Mouse (Mus musculus) gastrocnemius, postnatal 10 days (tissue): ENCODE measurements around the gene Dlat. TPM values are rescaled to one million over a fixed set of nuclear protein-coding genes. Genes with fewer than 3 reads are reported as not detected.

Source experiments
- DNase-seq: peaks from one replicate; pipeline ENCODE4 v3.0.0; 2021; ENCODE audit warnings: mixed read lengths
- long read RNA-seq, 2 experiments: library from polyadenylated mRNA; stranded (forward); transcript quantifications; one replicate each; pipeline ENCODE4 v2.0.0; 2021
- total RNA-seq, 2 experiments: library from RNA; stranded (reverse); gene quantifications; 2 replicates each; pipeline ENCODE4 v1.2.3; 2021

The Dlat gene
- total RNA-seq: 100 to 1,000 TPM; 196 to 235 TPM
- long read RNA-seq, experiment 1, full-length matches to known transcripts: 580 of 606 reads
- long read RNA-seq, experiment 1, partial matches to known transcripts: 9 of 606 reads
- long read RNA-seq, experiment 1, other reads (novel, unspliced or antisense): 17 of 606 reads
- long read RNA-seq, experiment 2, full-length matches to known transcripts: 577 of 611 reads
- long read RNA-seq, experiment 2, partial matches to known transcripts: 12 of 611 reads
- long read RNA-seq, experiment 2, other reads (novel, unspliced or antisense): 22 of 611 reads

DNA sequence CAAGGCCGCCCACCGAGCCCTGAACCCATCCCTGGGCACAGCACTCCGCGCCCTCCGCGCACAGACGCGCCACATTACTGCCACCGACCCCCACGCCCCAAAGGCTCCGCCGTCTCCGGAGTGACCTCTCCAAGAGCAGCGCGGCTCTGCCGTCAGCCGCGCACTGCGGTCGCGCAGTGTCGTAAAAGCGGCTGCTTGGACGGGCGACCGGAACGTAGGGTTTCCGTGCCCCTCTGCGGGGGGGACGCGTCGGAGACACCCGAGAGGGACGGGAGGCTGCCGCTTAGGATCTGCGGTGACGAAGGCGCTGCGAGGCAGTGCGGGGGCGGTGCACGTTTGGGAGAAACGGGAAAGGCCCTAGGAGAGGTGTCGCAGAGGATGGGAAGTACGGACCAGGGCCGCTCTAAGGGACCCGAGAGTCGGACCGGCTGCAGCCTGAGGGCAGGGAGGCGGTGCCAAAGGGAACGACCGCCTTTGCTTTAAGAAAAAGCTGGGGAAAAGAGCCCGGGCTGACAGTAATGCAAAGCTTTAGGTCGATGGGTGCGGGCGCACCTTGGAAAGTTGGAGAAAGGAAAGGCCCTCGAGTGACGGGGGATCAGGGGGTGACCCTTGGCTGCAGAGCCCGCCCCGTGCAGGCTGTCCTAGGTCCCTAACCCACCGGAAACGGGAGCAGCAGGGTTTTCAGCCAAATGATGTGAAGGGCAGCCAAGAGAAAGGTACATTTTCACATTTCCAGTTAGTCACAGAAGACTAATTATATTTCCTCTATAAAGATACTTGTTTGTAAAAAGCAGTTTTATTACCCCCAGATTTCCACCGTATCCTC is at the start of gene Dlat:
Gene Dlat, minus strand, starts transcription at position 389 of the 826 bp plus-strand sequence.
- DNase-seq: peak; percentile 82

- DNase-seq: no peak
These were observed 49.5 kb upstream of the Dlat start for GRCm38 (mm10) chr9:50709108-50709507.

DNA sequence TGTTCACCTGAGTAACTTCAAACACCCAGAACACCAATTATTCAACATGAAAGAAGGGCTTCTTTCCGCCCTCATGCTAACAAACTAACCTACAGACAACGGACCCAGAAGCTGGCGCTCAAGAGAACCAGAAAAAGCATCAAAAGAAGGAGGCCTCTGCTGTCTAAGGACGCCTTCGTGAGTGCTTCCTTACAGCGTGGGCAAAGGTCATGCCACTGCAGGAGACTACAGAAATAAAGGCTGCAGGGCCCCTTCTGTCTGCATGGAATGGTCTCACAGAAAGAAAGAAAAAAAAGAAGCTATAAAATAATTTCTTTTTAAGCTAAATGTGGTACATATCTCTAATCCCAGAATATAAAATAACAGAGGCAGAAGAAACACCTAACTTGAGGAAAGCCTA is 45.3 kb upstream of the Dlat start:
- DNase-seq: no peak

DNA sequence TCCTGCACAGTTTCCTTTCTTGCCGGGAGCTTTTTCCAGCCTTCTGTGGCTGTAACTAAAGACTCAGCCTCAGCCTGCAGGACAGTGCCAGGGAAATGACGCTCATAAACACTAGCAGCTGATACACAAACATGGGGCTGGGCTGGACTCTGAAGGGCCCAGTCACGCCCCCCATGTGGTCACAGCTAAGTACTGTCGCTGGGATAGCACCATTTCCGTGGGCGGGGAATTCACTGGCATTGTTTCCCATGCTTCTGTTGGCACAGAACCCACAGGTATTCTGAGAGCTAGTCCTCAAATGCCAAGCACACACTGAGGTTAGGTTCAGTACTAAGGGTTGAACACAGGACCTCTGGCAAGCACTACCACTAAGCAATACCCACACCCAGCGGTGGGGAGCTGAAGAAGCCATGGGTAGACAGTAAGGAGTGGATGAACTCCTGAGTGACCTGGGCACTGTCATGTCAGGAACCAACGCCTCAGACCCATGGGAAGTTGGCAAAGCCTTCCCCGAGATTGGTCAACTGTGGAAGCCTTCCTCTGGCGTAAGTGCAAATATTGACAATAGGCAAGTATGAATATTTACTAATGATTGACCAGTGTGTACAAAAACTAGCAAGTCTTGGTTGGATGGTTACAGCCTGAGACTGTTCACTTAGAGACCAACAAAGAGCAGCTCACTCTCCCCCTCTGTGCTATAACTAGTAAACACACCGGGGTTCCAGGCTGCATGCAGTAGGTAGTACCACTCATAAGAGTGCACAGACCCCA is 41.5 kb upstream of the Dlat start:
- peak; percentile 48 for DNase-seq

GRCm38 (mm10) chr9:50698418-50699409 is 39.1 kb upstream of the Dlat start:
- peak; percentile 45 for DNase-seq

GRCm38 (mm10) chr9:50697706-50698041 is 38.1 kb upstream of the Dlat start:
- DNase-seq: peak; percentile 64

GRCm38 (mm10) chr9:50696851-50697705 is 37.5 kb upstream of the Dlat start:
- no peak for DNase-seq

- no peak for DNase-seq
These were observed 35.6 kb upstream of the Dlat start for GRCm38 (mm10) chr9:50695153-50695552.

GRCm38 (mm10) chr9:50693631-50694030 is 34.1 kb upstream of the Dlat start:
- DNase-seq: peak; percentile 19

DNA sequence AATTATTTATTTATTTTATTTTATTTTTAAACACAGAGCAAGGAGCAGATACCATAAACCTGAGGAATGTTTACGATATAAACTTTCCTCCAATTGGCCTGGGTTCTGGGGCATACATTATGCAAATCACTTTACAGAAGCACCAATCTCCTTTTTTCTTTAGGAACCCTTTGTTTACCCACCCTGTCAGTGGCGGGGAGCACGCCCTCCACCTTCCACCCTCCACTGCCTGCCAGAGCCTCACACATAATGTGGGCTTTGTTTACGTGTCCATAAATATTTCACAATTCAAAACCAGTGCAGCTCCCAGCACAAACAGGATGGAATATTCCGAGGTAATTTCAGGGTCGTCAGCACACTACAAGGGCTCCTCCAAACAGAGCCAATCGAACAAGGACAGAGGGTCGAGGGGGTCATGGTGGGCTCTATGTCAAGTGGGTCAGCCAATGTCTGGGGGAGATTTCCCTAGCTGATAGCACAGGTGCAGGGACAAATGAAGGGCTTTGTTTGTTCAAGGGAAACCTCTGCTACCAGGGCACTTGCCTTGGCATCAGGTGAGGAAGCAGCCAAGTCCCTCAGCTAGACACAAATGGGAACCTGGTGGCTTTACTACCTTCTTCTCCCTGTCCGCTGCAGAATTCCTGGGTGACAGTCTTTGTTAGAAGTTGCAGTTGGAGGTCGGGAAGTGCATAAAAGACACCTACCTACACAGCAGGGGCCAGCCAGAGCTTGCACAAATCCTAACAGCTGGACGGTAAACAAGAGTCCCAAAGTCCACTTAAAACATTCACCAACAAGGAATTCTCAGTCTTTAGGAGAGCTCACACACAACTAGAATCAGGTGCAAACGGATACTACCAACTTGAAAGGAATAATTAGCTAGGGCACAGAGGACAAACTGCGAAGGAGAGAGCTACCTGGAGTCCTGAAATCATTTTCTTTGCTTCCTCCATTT is 33.3 kb upstream of the Dlat start:
- no peak for DNase-seq

DNA sequence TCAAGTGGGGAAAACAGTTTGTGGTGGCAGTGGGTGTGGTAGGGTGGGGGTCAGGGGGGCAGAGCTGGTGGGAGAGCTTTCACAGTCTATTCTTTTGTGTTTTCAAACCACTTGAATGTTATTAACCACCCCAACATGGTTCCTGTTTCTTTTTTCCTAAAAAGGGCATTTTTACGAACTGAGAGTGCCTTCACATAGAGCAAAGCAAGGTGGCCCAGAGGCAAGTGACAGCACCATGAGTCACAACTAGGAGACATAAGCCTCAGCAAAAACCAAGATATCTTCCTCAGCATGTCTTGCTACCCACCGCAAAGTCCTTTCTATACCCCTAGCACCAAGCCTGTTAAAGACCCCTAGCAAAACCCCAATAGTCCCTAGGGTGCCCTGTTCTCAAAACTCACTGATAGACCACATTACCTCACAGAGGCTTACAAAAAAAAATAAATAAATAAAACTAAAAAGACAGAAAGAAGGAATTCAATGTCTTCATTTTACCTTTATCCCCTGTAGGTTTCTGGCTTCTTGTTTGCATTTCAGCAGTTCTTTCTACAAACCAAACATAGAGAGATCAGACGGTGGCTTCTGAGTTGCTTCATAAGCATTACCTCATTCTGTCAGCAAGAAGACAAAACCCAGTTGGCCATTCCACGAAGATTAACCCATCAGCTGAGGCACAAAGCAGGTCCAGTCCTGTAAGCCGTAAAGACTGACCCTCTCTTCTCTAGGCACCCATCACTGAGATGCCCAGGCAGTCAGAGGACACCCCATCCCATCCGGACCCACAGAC is 27.5 kb upstream of the Dlat start:
- no peak for DNase-seq

GRCm38 (mm10) chr9:50681727-50682126 is 22.1 kb upstream of the Dlat start:
- no peak for DNase-seq

DNA sequence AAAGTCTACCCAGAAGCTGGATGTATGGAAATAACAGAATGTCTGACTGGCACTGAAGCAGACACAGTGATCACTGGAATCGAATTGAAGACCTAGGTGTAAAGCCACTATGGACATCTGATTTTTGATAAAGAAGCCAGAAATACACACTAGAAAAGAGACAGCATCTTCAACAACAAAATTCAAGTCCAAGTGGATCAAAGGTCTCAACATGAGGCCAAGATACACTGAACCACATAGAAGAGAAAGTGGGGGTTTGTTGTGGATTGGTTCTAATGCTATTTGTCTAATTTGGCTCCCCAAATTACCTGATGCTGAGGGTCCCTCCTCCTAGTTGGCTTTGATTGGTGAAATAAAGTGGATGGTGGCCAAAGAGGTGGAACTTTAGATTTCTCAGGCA is 19.8 kb upstream of the Dlat start:
- DNase-seq: no peak

DNA sequence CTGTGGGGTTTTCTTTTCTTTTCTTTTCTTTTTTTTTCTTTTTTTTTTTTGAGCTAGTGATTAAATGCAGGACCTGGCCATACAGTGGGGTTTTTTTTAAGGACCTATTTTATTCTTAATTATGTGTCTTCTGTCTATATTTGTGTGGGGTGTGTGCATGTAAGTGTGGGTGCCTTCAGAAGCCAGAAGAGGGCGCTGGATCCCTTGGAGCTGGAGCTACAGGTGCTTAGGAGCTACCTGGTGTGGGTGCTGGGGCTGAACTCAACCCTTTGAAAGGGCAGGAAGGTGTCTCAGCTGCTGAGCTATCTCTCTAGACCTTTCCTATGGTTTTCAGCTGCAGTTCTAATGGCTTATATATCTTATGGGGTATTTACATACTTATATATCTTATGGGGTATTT is 15.2 kb upstream of the Dlat start:
- DNase-seq: no peak

DNA sequence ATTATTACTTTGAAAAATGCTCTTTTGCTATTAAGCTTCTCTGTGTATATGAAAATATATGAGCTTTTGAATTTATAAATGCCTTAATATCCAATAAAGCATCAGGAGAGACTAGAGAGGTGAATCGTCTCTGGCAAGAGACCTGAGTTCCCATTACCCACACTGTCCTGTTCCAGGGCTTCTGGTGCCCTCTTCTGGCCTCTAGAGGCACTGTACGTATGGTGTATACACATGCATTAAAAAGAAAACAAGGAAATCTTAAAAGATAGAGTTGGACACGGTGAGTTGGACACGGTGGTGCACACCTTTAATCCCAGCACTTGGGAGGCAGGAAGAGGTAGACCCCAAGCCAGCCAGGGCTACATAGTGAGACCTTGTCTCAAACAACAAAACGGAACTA is 11.1 kb upstream of the Dlat start:
- peak; percentile 24 for DNase-seq

GRCm38 (mm10) chr9:50667579-50668498 is 8.3 kb upstream of the Dlat start:
- DNase-seq: no peak

DNA sequence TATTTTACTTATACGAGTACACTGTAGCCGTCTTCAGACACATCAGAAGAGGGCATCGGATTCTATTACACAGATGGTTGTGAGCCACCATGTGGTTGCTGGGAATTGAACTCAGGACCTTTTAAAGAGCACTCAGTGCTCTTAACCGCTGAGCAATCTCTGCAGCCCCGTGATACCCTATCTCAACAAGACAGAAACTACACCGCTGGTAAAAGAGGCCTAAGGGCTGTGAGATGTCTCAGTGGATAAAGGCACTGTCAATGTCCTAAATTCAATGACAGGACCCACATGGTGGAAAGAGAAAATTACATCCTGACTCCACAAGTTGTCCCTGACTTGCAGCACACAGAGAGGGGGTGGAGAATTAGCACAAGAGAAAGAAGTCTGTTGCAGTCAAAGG is 6.9 kb upstream of the Dlat start:
- no peak for DNase-seq

- no peak for DNase-seq
These were observed 5.2 kb upstream of the Dlat start for GRCm38 (mm10) chr9:50664826-50665225.
